Mouse (Mus musculus) left cerebral cortex, postnatal 10 days (tissue): ENCODE measurements at regions not wholly inside any gene's neighbourhood (a gene's known extent, or its start where the extent isn't known, plus 50 kb on each side); places are given as distances from the start of the nearest gene placed in this dataset.

ENCODE experiments used
- DNase-seq, 2 experiments: peaks; one replicate each; pipeline ENCODE4 v3.0.0; 2021 to 2022; ENCODE audit warnings: low spot score in 2 of 2, mixed read lengths in 1 of 2; ENCODE audit errors: extremely low spot score in 1 of 2
- intact Hi-C: fragments of 180-260 bp; cut with DNase I; formaldehyde crosslinking; loops from one replicate; pipeline ENCODE4 v1.15.1; 2025

DNA sequence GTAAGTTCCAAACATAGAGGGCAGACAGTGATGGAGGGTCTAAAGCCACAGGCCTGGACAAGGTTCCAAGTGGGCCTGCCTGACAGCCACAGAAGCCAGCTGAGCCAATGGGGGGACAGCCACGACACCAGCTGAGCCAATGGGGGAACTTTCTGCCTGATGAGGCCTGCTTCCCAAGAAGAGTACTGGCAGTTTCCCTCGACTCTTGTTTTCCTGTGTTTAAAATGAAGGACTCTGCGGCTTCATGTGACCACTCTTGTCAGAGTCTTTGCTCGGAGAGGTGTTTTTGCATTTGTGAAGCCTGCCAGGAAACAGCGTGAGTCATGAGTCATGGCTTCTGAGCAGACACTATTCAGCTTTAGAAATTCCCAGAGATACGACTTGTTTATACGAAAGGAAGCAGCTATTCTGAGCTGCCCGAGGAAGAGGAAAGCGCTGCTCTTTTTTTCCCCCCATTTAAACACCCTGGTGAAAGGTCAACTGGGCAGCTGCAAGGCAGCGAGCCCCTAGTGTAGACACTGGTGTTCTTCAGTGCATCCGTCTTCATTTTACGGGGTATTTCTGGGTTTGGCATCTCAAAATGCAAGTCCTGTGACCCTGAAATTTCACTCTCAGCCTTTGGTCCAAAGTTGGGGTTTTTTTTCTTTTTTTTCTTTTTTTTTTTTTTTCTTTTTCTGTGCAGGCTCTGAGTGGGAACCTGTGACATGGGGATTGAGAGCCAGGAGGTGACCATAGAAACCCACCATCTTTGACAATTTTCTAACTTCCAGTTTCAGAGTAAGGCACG is 183.5 kb upstream of the Klf7 start:
- peak in 1 of 2 experiments; percentile 82 for DNase-seq
- intact Hi-C loops = loop anchor here (10.0 kb wide), 2 partner anchors 111 to 139 kb away; no protein-coding TSS in a partner anchor

DNA sequence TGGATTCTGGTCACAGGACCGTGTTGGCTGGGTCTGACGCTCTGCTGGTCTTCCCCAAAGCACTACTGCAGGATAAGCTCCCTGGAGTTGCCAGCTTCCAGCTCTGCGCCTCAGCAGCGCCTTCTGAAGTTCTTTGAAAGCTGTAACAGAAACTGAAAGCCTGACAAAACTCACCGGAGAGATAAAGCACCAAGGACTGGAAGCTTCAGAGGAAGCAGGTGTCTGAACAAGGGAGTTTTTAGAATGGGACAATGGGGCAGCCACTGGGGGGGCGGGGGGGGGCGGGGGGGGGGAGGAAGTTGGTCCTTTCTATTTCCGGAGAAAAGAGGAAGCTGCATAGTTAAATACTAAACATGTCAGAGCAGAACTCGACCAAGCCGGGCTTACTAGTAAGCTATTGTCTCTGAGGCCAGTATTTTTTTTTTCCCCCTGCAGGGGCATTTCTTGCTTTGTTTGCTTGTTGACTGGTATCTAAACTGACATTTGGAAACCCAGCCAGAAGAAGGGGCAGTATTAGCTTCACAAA is 180.8 kb upstream of the Klf7 start:
- intact Hi-C loops = loop anchor here (5.0 to 10.0 kb wide), 3 partner anchors 108 to 181 kb away; partner anchors contain the start of gene Klf7
- DNase-seq = peak; percentile 65 to 74

DNA sequence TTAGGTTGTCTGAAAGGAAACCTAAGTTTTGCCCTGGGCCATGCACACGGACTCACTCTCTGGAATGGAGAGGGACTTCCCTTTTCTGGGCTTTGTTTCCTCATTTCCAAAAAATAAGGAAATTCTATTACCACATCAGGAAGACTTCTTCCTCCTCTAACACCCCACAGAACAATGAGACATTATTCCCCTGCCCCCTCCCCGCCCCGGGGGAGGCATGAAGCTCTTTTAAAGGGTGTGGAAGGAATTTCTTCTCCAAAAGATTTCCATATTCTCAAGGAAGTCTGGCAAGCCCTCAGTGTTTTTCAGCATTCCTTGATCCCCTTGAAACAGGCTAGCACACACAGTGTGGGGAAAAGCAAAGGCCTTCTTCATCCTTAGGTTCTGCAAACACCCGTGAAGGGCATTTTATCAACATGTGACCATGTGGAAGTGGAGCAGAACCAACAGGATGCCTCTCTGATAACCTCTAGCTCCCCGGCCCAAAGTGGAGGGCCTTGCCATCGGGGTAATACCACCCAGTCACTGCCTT is 179.5 kb upstream of the Klf7 start:
- intact Hi-C loops = loop anchor here (5.0 to 10.0 kb wide), 3 partner anchors 107 to 179 kb away; partner anchors contain the start of gene Klf7
- DNase-seq = peak in 1 of 2 experiments; percentile 55

DNA sequence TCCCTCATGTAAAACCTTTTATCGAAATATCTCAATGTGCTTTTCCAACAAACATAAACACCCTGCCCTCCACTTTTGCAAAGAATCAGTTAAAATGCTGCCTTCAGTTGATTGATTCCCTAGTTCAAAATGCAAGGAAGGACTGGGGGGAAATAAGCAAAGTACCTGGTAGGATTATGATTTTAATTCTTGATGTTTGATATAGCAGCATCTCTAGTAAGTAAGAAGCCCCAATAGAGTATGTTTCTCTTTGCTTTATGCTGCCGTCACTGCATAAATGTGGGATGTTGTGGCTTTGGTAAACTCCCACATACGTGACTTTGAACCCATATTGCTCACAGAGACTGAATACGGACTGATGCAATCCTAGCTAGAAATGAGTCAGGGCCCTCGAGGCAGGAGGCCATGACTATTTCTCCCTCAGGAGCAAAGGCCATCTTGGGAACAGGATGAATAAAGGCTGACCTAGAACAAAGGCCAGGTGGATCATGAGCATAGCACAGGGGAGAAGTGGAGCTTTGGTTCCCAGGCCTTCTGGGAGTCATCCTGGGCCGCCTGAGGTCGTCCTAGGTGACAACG is 179.0 kb upstream of the Klf7 start:
- no peak for DNase-seq
- intact Hi-C loops = loop anchor here (5.0 to 10.0 kb wide), 3 partner anchors 106 to 179 kb away; partner anchors contain the start of gene Klf7

DNA sequence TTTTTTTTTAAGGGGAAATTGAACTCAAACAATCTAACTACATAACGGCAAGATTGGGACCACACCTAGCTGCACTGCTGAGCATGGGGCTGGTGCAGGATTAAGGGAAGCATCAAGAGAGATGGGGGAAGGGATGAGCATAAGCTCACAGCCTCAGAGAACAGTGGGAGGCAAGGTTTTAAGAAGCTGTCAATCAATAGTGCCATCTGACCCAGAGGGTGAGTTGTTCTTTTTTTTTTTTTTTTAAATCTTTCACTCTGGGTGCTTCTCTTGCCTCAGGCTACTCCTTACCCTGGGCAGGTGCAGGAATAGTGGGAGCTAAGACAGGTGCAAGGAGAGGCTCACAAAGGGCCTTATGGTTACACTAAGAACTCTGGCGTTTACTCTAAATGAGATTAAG is 176.9 kb upstream of the Klf7 start:
- no peak for DNase-seq
- intact Hi-C loops = no loop called here

DNA sequence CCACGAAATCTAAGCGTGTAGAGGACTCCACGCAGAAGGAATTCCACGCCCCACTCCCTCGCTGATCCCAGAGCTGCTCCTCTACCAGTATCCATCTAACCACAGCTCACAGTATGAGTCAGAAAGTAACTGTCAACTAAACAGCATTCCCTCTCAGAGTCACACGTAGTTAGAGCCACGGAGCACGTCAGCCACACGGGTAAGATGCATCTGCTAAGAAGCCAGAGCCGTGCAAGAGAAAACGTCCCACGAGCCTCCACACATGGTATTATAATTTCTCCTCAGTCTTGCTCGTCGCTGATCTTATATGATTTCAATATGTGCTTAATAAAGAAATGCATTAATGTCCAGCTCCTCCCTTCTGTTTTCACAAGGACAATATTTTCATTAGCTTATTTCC is 176.1 kb upstream of the Klf7 start:
- intact Hi-C loops = no loop called here
- DNase-seq = no peak

DNA sequence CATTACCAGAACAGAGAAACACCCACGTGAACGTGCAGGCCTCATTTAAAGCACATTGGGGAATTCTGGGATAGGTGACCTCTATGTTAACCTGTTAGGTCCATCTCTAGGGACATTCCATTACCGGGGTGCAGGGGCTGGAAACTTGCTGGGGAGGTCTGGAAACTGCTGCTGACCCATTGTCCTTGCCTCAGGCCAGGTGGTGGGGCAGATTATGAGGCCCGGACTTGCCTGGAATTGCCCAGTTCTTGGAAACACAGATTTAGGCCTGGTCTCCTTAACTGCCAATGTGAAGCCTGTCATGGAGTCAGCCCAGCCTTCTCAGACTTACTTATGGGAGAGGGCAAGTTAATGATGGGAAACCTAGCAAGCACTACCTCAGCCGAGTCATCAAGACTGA is 175.3 kb upstream of the Klf7 start:
- intact Hi-C loops = no loop called here
- DNase-seq = no peak

DNA sequence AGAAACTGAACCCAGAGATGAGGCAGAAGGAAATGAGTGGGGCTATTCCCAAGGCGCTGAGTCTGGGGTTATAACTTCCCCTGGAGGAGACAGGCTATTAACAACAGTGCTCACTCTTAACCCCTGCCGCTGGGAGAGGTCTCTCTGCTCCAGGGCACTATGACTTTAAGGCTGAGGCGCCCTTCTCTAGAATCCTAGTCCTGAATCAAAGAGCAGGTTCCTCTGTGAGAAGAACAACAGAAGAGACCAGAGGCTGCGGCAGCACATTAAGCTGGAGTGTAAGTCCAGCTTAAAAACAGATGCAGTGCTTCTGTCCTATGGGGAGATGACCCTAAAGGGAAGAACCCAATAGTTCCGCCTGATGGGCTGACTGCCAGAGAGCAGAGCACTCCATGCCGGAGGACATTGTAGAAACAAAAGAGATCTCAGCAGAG is 173.4 kb upstream of the Klf7 start:
- intact Hi-C loops = no loop called here
- peak in 1 of 2 experiments; percentile 71 for DNase-seq

DNA sequence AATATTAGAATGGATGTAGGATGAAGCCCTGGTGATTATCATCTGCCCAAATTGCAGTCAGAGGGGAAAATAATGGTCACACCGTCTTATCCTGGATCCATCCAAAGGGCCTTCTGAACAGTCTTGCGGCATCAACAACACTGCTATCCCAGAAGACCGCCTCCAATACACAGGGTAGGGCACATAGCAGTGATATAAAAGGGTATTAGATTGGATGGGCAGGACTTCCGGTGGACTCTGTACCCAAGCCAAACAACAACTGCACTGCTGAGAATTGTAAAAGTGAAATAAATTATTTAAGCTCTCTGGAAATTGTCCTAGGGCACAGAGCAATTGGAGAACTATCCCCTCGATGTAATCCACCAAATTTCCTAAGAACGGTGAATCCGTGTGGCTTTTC is 173.0 kb upstream of the Klf7 start:
- DNase-seq = no peak
- intact Hi-C loops = no loop called here

DNA sequence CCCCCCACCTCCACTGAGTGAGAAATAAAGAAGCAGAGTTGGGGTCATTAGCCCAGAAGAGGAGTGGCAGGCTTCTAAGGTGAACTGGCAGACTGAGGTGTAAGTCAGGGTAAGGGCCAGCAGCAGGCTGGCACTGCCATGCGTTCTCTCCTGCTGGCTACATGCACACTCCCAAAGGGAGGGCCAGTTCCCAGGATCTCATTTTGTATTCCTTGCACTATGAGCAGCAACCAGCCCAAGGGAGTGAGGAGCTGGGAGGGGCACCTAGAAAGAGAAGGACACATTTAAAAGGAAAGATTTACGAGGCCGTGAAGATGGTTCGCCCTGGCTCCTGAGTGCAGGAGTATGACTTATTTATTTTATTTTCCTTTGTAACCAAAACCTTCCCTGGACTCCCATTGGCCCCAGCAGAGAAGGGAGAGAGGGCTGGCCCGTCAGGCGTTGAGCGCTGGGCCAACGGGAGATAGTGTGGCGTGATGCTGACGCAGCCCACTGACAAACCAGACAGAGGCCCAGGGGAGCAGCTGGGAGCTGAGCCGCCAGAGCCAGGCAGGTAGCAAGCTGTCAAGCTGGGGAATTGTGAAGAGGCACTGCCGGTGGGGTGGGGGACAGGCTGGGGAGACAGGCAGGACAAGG is 166.8 kb upstream of the Klf7 start:
- DNase-seq = peak in 1 of 2 experiments; percentile 49
- intact Hi-C loops = no loop called here

DNA sequence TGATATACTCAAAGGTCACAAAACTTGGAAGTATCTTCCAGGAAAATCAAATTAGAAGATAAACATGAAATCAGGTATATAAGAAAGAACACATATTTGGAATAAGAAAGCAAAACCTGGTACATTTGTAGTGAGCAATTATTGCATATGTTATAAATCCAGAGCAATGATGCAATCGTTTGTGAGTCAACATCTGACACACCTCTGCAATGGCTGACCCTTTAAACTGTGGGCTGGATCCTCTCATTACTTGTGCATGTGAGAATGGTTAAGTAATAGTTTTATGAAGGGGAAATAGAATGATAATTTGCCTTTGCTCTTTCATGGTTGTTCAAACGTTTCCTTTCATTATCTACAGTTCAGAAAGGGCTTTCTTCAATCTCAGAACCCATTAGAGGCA is 165.0 kb upstream of the Klf7 start:
- DNase-seq = no peak
- intact Hi-C loops = no loop called here

DNA sequence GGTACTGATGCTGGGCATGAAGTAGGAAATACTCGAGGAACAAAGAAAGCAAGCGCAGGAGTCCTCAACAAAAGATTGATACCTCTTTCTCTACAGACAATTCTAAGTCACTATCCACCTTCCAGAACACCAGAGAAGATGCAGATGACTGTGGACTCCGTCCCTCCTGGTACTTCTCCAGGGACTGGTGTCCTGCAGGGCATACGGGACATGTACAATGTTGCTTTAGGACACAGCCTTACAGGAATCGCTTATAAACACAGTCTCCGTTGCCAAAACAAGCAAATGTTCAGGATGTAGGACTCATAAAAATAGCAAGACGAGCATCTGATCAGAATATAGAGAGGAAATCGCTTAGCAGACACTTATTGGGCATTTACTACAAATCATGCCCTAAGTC is 162.6 kb upstream of the Klf7 start:
- intact Hi-C loops = no loop called here
- DNase-seq = no peak

DNA sequence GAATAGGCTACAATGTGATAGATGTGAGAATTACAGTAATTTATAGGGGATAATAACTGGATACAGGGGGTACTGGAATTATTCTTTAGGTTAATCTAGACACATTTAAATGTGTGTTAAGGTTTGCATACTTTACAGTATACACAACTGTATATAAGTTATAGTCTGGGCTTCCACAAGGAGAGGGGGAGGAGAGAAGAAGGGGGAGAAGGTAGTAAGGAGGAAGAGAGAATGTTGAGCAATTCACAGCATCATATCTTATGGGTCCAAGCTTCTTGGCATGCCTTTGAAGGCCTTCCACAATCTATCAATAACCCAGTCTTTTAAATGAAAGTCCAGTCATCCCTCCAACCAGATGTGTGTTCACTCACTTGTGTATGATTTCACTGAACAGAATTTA is 153.8 kb upstream of the Klf7 start:
- intact Hi-C loops = no loop called here
- DNase-seq = no peak

DNA sequence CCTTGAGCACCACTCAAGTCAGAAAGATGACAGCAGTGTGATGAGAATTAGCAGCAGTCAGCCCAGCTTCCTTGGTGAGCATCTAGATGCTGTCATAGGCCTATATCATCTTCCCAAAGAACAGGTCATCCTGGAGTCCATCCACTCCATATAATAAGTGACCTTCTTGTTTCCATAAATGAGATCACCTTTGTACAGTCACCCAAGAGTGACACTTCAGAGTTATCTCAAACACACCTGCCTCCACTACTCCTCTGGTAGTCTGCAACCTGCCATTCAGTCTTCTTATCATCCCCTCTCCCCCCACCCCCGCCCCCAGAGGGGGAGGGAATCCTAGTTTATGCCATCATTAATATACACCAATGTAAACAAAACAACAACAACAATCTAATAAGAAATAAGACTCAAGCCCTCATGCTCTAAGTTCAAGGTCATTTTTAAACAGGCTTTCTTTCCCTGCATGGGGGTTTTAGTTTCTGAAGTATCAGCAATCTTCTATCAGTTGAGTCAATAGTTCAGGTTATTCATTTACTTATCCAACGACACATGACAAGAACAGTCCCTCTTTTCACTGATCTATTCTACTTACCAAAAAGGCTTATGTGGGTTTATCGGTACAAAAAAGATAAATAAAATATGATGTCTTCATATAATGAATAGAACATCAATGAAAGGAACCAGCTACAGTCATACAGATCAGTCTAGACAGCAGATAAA is 153.2 kb upstream of the Klf7 start:
- no peak for DNase-seq
- intact Hi-C loops = no loop called here

DNA sequence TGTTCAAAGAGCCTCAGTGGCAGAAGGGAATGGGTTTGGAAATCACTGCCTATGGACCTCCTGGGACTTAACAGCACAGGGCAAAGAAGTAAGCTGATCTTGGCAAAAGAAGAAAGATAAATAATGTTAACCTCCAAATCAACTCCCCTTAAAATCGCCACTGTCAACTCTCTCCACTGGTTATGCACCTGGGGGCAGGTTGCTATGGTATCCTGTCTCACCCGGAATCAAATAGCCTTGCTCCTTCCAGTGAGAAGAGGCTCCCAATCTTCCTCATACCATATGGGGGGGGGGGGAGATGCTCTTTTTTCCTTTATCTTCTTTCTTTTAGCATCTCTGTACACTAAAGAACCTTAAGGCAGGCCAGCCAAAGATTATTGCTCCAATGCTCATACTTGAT is 135.2 kb upstream of the Klf7 start:
- DNase-seq = no peak
- intact Hi-C loops = no loop called here

DNA sequence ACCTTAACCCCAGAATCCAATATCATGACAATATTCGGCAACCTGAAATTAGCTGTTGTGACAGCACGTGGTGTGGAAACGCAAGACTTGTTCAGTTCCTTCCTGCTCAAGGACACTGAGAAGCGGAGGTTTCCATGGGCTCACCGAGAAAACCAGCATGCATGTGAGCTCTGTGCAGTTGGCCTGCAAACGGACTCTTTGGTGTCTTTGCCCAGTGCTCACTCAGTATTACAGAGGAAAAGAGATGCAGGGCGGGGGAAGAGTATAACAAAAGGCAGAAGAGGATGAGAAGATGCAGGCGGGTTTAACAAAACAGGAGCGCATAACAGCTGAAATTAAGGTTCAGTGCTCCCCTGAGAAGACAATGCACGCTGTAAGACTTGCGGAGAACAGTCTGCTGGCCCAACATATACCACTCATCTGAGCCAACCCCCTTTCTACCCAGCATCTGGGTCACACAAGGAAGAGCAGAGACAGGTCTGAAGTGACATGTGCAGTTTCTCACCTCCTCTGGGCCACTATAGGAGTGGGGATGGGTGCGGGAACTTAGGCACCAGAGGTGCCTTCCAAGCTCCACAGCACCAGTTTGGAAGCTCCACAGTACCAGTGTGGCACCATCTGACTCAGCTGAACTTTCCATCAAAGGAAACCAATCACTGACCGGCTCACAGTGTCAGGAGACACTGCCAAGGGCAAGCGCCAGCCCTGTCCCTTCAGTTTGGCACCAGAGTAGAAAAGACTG is 133.6 kb upstream of the Klf7 start:
- DNase-seq = peak in 1 of 2 experiments; percentile 7
- intact Hi-C loops = no loop called here

DNA sequence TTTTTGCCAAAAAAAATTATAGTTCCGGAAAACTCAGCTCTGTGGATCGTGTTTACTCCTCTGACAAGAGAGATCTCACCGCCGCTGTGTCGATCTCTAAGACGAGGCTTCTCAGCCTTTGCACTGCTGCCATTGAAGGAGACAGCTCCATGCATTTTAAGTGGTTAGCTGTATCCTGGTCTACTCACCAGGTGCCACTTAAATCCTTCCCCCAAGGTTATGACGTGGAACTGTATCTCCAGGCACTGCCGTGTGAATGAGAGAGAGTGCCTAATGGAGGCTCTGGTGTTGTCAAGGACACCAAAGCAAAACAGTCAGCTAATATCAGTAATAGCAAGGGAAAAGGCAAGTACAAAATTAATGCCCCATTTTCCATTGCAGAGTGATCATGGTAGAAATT is 132.6 kb upstream of the Klf7 start:
- no peak for DNase-seq
- intact Hi-C loops = no loop called here

DNA sequence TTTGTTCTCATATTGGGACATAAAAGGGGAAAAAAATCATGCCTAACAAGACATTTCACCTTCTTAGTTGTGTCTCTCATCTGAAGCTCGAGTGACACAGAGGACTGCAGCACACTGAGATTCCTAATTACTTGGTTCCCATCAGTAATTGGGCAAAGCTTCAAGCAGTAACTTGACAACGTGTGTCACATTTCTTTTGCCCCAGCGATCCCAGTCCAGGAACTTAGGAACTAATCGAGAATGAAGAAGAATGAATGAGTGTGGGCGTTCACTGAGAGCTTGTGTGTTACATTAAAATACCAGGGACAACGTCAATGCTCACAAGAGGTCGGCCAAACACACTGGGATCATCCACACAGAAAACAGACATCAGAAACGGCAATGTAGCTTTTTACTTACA is 131.9 kb upstream of the Klf7 start:
- no peak for DNase-seq
- intact Hi-C loops = no loop called here
